Mouse (Mus musculus): ENCODE data around the gene Ssh1.

Ssh1 gene

DNA sequence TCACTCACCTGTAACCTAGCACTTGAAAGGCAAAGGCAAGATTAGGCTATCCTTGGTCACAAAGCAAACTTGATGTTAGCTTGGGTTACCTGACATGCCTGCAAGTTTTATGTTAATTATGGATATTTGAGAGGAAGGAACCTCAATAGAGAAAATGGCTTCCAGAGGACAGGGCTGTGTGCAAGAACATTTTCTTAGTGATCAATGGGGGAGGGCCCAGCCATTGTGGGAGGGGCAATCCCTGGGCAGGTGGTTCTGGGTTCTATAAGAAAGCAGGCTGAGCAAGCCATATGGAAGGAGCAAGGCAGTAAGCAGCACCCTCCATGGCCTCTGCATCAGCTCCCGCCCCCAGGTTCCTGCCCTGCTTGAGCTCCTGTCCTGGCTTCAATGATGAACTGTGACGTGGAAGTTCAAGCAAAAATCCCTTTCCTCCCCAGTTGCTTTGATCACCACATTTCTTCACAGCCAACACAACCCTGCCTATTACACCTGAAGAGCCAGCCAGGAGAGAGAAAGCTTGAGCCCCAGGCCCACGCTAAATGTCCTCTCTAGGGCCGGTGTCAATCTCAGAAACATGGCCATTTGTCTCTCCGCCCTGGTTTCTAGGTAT is 105.4 kb downstream of the Ssh1 start:
- DNase-seq = no peak

GRCm38 (mm10) chr5:113887132-113887531 is 106.6 kb downstream of the Ssh1 start:
- no peak for DNase-seq

Measured in right cerebral cortex, adult 18-20 months (tissue).